Mouse (Mus musculus) neural tube, embryonic 14.5 days (tissue): ENCODE data around the gene Msln. TPM values are rescaled to one million over a fixed set of nuclear protein-coding genes. Genes with fewer than 3 reads are reported as not detected.
"Not testable (repeated sequence)": the region's sequence is repeated elsewhere in the genome, so short reads cannot be mapped to it uniquely, and the experiment has no call there.

Experiments
- ATAC-seq: fragments of 200-750 bp; cut with Nextera tagmentation; 2 replicates; pipeline ENCODE4 v1.8.0; 2017; ENCODE audit warnings: low read depth, mild to moderate bottlenecking, moderate TSS enrichment, moderate library complexity
- H3K27ac ChIP-seq: fragments of 300-500 bp; sonication (generic); 2 replicates; pipeline ENCODE4 v1.5.1; 2014; ENCODE audit warnings: low read depth, mild to moderate bottlenecking, control low read depth, low read length, moderate library complexity, mixed read lengths
- H3K27me3 ChIP-seq: fragments of 300-500 bp; sonication (generic); 2 replicates; pipeline ENCODE4 v1.6.1; 2014; ENCODE audit warnings: low read length; ENCODE audit not compliant: control insufficient read depth, insufficient read depth
- H3K36me3 ChIP-seq: fragments of 300-500 bp; sonication (generic); 2 replicates; pipeline ENCODE4 v1.6.1; 2014; ENCODE audit warnings: low read length, mixed read lengths; ENCODE audit not compliant: control insufficient read depth, insufficient read depth
- H3K4me1 ChIP-seq: fragments of 300-500 bp; sonication (generic); 2 replicates; pipeline ENCODE4 v1.6.1; 2014; ENCODE audit warnings: low read length; ENCODE audit not compliant: control insufficient read depth, insufficient read depth
- H3K4me2 ChIP-seq: fragments of 300-500 bp; sonication (generic); 2 replicates; pipeline ENCODE4 v1.6.1; 2014; ENCODE audit warnings: mild to moderate bottlenecking, low read depth, low read length, control low read depth
- H3K4me3 ChIP-seq: fragments of 300-500 bp; sonication (generic); 2 replicates; pipeline ENCODE4 v1.5.1; 2014; ENCODE audit warnings: low read depth, low read length, control low read depth, mixed read lengths
- H3K9ac ChIP-seq: fragments of 300-500 bp; sonication (generic); replicated peaks from 2 replicates; pipeline ENCODE4 v1.6.1; 2014; ENCODE audit warnings: low read depth, mild to moderate bottlenecking, control low read depth, low read length, mixed read lengths
- H3K9me3 ChIP-seq: fragments of 300-500 bp; sonication (generic); 2 replicates; pipeline ENCODE4 v1.6.1; 2016; ENCODE audit warnings: low read length; ENCODE audit not compliant: control insufficient read depth
- WGBS: fragments of 180-500 bp; shearing (Covaris S2); extraction: QIAGEN DNeasy Blood & Tissue Kit; methylation state at CpG from one replicate; pipeline ENCODE4 v1.1.7; 2014; 5-methylcytosine and 5-hydroxymethylcytosine counted together
- polyA plus RNA-seq: library from polyadenylated mRNA; unstranded; fragments of >200 nt; fragmentation: Nextera tagmentation; extraction: Ambion mirVana; gene quantifications from 2 replicates; pipeline ENCODE4 v1.2.1, GENCODE M21; 2014

Gene Msln
- polyA plus RNA-seq, 1 experiment from 2014 or later: not detected

- not testable (repeated sequence) for H3K4me3 ChIP-seq, H3K9me3 ChIP-seq, H3K9ac ChIP-seq, H3K36me3 ChIP-seq, H3K27me3 ChIP-seq, ATAC-seq, H3K4me1 ChIP-seq, H3K4me2 ChIP-seq, H3K27ac ChIP-seq
- WGBS: 73% methylated on average over 12 of the region's 12 CpGs
These were observed 12.7 kb downstream of the Msln start for GRCm38 (mm10) chr17:25741471-25741870.

- Histone ChIP-seq H3K4me2 (no peak overlapping the region), H3K27ac (no peak overlapping the region), H3K9ac (no peak overlapping the region), H3K9me3 (no peaks in the 10 kb centered on the region), H3K27me3 (no peaks in the 10 kb centered on the region), H3K4me1 (no peaks in the 10 kb centered on the region), H3K36me3 (no peaks in the 10 kb centered on the region), H3K4me3 (no peak overlapping the region)
- no peak for ATAC-seq
- 80% methylated on average over 7 of the region's 7 CpGs for WGBS
These were observed 15.3 kb downstream of the Msln start for GRCm38 (mm10) chr17:25738861-25739260.

GRCm38 (mm10) chr17:25735745-25736144 is 18.4 kb downstream of the Msln start, which contains the start of gene Mslnl:
TSS of gene Mslnl (plus strand) at chr17:25736042.
- ATAC-seq: no peak
- no peak within 1 kb of the TSS for H3K4me3 ChIP-seq
- no peaks in the 10 kb centered on the region for H3K4me1 ChIP-seq
- no peak within 1 kb of the TSS for H3K27ac ChIP-seq
- no peaks in the 10 kb centered on the region for H3K9me3 ChIP-seq
- no peak within 1 kb of the TSS for H3K9ac ChIP-seq
- no peaks in the 10 kb centered on the region for H3K36me3 ChIP-seq
- H3K27me3 ChIP-seq: no peaks in the 10 kb centered on the region
- 85% methylated on average over 3 of the region's 3 CpGs for WGBS
- no peak within 1 kb of the TSS for H3K4me2 ChIP-seq

GRCm38 (mm10) chr17:25735246-25735645 is 18.9 kb downstream of the Msln start:
- Histone ChIP-seq H3K9ac (no peak overlapping the region), H3K36me3 (no peaks in the 10 kb centered on the region), H3K9me3 (no peaks in the 10 kb centered on the region), H3K4me1 (no peaks in the 10 kb centered on the region), H3K4me3 (no peak overlapping the region), H3K27me3 (no peaks in the 10 kb centered on the region), H3K4me2 (no peak overlapping the region), H3K27ac (no peak overlapping the region)
- WGBS: 85% methylated on average over 5 of the region's 5 CpGs
- no peak for ATAC-seq

- no peak for ATAC-seq
- Histone ChIP-seq H3K9me3 (no peaks in the 10 kb centered on the region), H3K4me3 (no peak overlapping the region), H3K27me3 (no peaks in the 10 kb centered on the region), H3K36me3 (no peaks in the 10 kb centered on the region), H3K27ac (no peak overlapping the region), H3K9ac (no peak overlapping the region), H3K4me1 (peaks cover 8% of the 10 kb centered on the region), H3K4me2 (no peak overlapping the region)
- WGBS: 15% methylated on average over 2 of the region's 2 CpGs
These were observed 22.1 kb downstream of the Msln start for GRCm38 (mm10) chr17:25732082-25732481.

GRCm38 (mm10) chr17:25728009-25728270 is 26.2 kb downstream of the Msln start:
- Histone ChIP-seq H3K9ac (peak overlapping the region; percentile 80), H3K4me2 (peak overlapping the region; percentile 78), H3K27ac (no peak overlapping the region), H3K4me3 (peak overlapping the region; percentile 49), H3K4me1 (peaks cover 14% of the 10 kb centered on the region), H3K36me3 (no peaks in the 10 kb centered on the region), H3K9me3 (no peaks in the 10 kb centered on the region), H3K27me3 (no peaks in the 10 kb centered on the region)
- 22% methylated on average over 4 of the region's 4 CpGs for WGBS
- ATAC-seq: no peak

GRCm38 (mm10) chr17:25727265-25728008 is 26.7 kb downstream of the Msln start, which contains the start of the genes Chtf18 and Rpusd1:
TSS of gene Chtf18 (minus strand) at chr17:25727419.
TSS of gene Rpusd1 (plus strand) at chr17:25727670.
- no peak within 1 kb of the TSS for H3K27ac ChIP-seq
- under 1% methylated on average over 37 of the region's 37 CpGs for WGBS
- H3K4me1 ChIP-seq: peaks cover 14% of the 10 kb centered on the region
- no peaks in the 10 kb centered on the region for H3K27me3 ChIP-seq
- no peaks in the 10 kb centered on the region for H3K9me3 ChIP-seq
- H3K4me3 ChIP-seq: peak within 1 kb of the TSS; percentile 49
- no peaks in the 10 kb centered on the region for H3K36me3 ChIP-seq
- ATAC-seq: peak; percentile 99
- H3K9ac ChIP-seq: peak within 1 kb of the TSS; percentile 80
- peak within 1 kb of the TSS; percentile 78 for H3K4me2 ChIP-seq

GRCm38 (mm10) chr17:25725264-25725663 is 28.9 kb downstream of the Msln start:
- no peaks in the 10 kb centered on the region for H3K9me3 ChIP-seq
- no peak overlapping the region for H3K27ac ChIP-seq
- 85% methylated on average over 6 of the region's 6 CpGs for WGBS
- H3K9ac ChIP-seq: no peak overlapping the region
- peaks cover 14% of the 10 kb centered on the region for H3K4me1 ChIP-seq
- H3K27me3 ChIP-seq: no peaks in the 10 kb centered on the region
- no peak for ATAC-seq
- H3K36me3 ChIP-seq: no peaks in the 10 kb centered on the region
- no peak overlapping the region for H3K4me2 ChIP-seq
- H3K4me3 ChIP-seq: no peak overlapping the region

GRCm38 (mm10) chr17:25723919-25724318 is 30.3 kb downstream of the Msln start:
- 71% methylated on average over 7 of the region's 7 CpGs for WGBS
- H3K27ac ChIP-seq: no peak overlapping the region
- H3K4me2 ChIP-seq: no peak overlapping the region
- H3K27me3 ChIP-seq: no peaks in the 10 kb centered on the region
- peaks cover 14% of the 10 kb centered on the region for H3K4me1 ChIP-seq
- H3K36me3 ChIP-seq: no peaks in the 10 kb centered on the region
- no peak overlapping the region for H3K9ac ChIP-seq
- no peak overlapping the region for H3K4me3 ChIP-seq
- ATAC-seq: no peak
- no peaks in the 10 kb centered on the region for H3K9me3 ChIP-seq
